Mouse (Mus musculus) testis, postnatal 14 days (tissue): ENCODE data around the gene Fam45a.

Experiments used
- DNase-seq: peaks from one replicate; pipeline ENCODE4 v3.0.0; 2021; ENCODE audit warnings: low spot score

The Fam45a gene

GRCm38 (mm10) chr19:60811098-60812035, at the start of gene Fam45a:
TSS of gene Fam45a (plus strand) at chr19:60811585.
- peak; percentile 92 for DNase-seq

GRCm38 (mm10) chr19:60773366-60773765, 38.0 kb upstream of the Fam45a start:
- no peak for DNase-seq

GRCm38 (mm10) chr19:60782034-60782433, 29.4 kb upstream of the Fam45a start:
- no peak for DNase-seq

- no peak for DNase-seq
These were observed 26.7 kb upstream of the Fam45a start for GRCm38 (mm10) chr19:60784712-60785111.

GRCm38 (mm10) chr19:60787465-60788150, 23.8 kb upstream of the Fam45a start:
- no peak for DNase-seq

GRCm38 (mm10) chr19:60788214-60788960, 23.0 kb upstream of the Fam45a start:
- DNase-seq: no peak

- DNase-seq: no peak
These were observed 21.9 kb upstream of the Fam45a start for GRCm38 (mm10) chr19:60789452-60789851.

- DNase-seq: peak; percentile 78
These were observed 21.4 kb upstream of the Fam45a start for GRCm38 (mm10) chr19:60789919-60790506.

GRCm38 (mm10) chr19:60790551-60791161, 20.7 kb upstream of the Fam45a start, which contains the start of gene Eif3a:
TSS of gene Eif3a (minus strand) at chr19:60790658.
- peak; percentile 96 for DNase-seq

GRCm38 (mm10) chr19:60791164-60791563, 20.2 kb upstream of the Fam45a start:
- DNase-seq: no peak

GRCm38 (mm10) chr19:60793170-60793707, 18.1 kb upstream of the Fam45a start:
- no peak for DNase-seq

GRCm38 (mm10) chr19:60795244-60795643, 16.1 kb upstream of the Fam45a start:
- DNase-seq: no peak

GRCm38 (mm10) chr19:60797415-60797814, 14.0 kb upstream of the Fam45a start:
- no peak for DNase-seq

- DNase-seq: no peak
These were observed 11.4 kb upstream of the Fam45a start for GRCm38 (mm10) chr19:60799867-60800569.

- DNase-seq: no peak
These were observed 6.5 kb upstream of the Fam45a start for GRCm38 (mm10) chr19:60804903-60805302.

- DNase-seq: no peak
These were observed 1.5 kb upstream of the Fam45a start for GRCm38 (mm10) chr19:60809927-60810326.

GRCm38 (mm10) chr19:60812036-60812389, 628 bp downstream of the Fam45a start:
- no peak for DNase-seq

GRCm38 (mm10) chr19:60813133-60813532, 1.7 kb downstream of the Fam45a start:
- DNase-seq: no peak

- DNase-seq: no peak
These were observed 7.3 kb downstream of the Fam45a start for GRCm38 (mm10) chr19:60818677-60819076.

- DNase-seq: peak; percentile 51
These were observed 26.4 kb downstream of the Fam45a start for GRCm38 (mm10) chr19:60837747-60838146.

GRCm38 (mm10) chr19:60843324-60843723, 31.9 kb downstream of the Fam45a start:
- no peak for DNase-seq
